Mouse (Mus musculus): ENCODE data around the gene Syt5. TPM values are rescaled to one million over a fixed set of nuclear protein-coding genes. Genes with fewer than 3 reads are reported as not detected.

Syt5 gene
- polyA plus RNA-seq, 1 experiment from 2014 or later = 8.5 TPM

GRCm38 (mm10) chr7:4513829-4514712 is 33.3 kb downstream of the Syt5 start:
- H3K9ac ChIP-seq (ENCODE audit: low read length) = peak overlapping the region; percentile 51

GRCm38 (mm10) chr7:4513236-4513635 is 34.1 kb downstream of the Syt5 start:
- H3K4me3 ChIP-seq (replicated peaks; ENCODE audit: low read length) = no peak overlapping the region
- no peak for ATAC-seq (ENCODE audit: insufficient read depth, low FRiP score)
- no peak overlapping the region for H3K27ac ChIP-seq (ENCODE audit: low read length)
- H3K27me3 ChIP-seq (ENCODE audit: control insufficient read depth, insufficient read depth, low read length) = no peaks in the 10 kb centered on the region
- 34% methylated on average over 13 of the region's 13 CpGs for WGBS
- H3K4me1 ChIP-seq (ENCODE audit: control insufficient read depth, insufficient read depth, low read length) = peaks cover 17% of the 10 kb centered on the region
- no peaks in the 10 kb centered on the region for H3K9me3 ChIP-seq (replicated peaks; ENCODE audit: control insufficient read depth, low read length)
- H3K4me2 ChIP-seq (ENCODE audit: low read depth, low read length) = no peak overlapping the region
- H3K36me3 ChIP-seq (ENCODE audit: control insufficient read depth, insufficient read depth, low read length) = no peaks in the 10 kb centered on the region
- no peak overlapping the region; the same call in 1 of the 2 replicates for H3K9ac ChIP-seq (ENCODE audit: low read length)

More at GRCm38 (mm10) chr7:4513829-4514712, 33.3 kb downstream of the Syt5 start:
- Histone ChIP-seq H3K27me3 (ENCODE audit: control insufficient read depth, insufficient read depth, low read length) (no peaks in the 10 kb centered on the region), H3K9me3 (replicated peaks; ENCODE audit: control insufficient read depth, low read length) (no peaks in the 10 kb centered on the region), H3K4me2 (ENCODE audit: low read depth, low read length) (no peak overlapping the region; the same call in 1 of the 2 replicates), H3K4me3 (replicated peaks; ENCODE audit: low read length) (no peak overlapping the region), H3K36me3 (ENCODE audit: control insufficient read depth, insufficient read depth, low read length) (no peaks in the 10 kb centered on the region), H3K4me1 (ENCODE audit: control insufficient read depth, insufficient read depth, low read length) (peaks cover 17% of the 10 kb centered on the region), H3K27ac (ENCODE audit: low read length) (peak overlapping the region; percentile 64)
- 32% methylated on average over 6 of the region's 6 CpGs for WGBS
- peak; percentile 56 for ATAC-seq (ENCODE audit: insufficient read depth, low FRiP score)

- no peak for ATAC-seq (ENCODE audit: insufficient read depth, low FRiP score)
- peaks cover 17% of the 10 kb centered on the region for H3K4me1 ChIP-seq (ENCODE audit: control insufficient read depth, insufficient read depth, low read length)
- WGBS = 62% methylated on average over 8 of the region's 8 CpGs
- no peaks in the 10 kb centered on the region for H3K36me3 ChIP-seq (ENCODE audit: control insufficient read depth, insufficient read depth, low read length)
- no peaks in the 10 kb centered on the region for H3K9me3 ChIP-seq (replicated peaks; ENCODE audit: control insufficient read depth, low read length)
- H3K4me2 ChIP-seq (ENCODE audit: low read depth, low read length) = no peak overlapping the region
- no peaks in the 10 kb centered on the region for H3K27me3 ChIP-seq (ENCODE audit: control insufficient read depth, insufficient read depth, low read length)
- H3K9ac ChIP-seq (ENCODE audit: low read length) = no peak overlapping the region
- no peak overlapping the region for H3K27ac ChIP-seq (ENCODE audit: low read length)
- H3K4me3 ChIP-seq (replicated peaks; ENCODE audit: low read length) = no peak overlapping the region
Measured at GRCm38 (mm10) chr7:4511489-4512224, 35.7 kb downstream of the Syt5 start.

- peaks cover 15% of the 10 kb centered on the region for H3K4me1 ChIP-seq (ENCODE audit: control insufficient read depth, insufficient read depth, low read length)
- no peak overlapping the region for H3K4me3 ChIP-seq (replicated peaks; ENCODE audit: low read length)
- peak; percentile 63 for ATAC-seq (ENCODE audit: insufficient read depth, low FRiP score)
- peak overlapping the region; percentile 32 for H3K4me2 ChIP-seq (ENCODE audit: low read depth, low read length)
- H3K27me3 ChIP-seq (ENCODE audit: control insufficient read depth, insufficient read depth, low read length) = no peaks in the 10 kb centered on the region
- WGBS = 20% methylated on average over 24 of the region's 24 CpGs
- H3K27ac ChIP-seq (ENCODE audit: low read length) = no peak overlapping the region
- H3K36me3 ChIP-seq (ENCODE audit: control insufficient read depth, insufficient read depth, low read length) = no peaks in the 10 kb centered on the region
- H3K9ac ChIP-seq (ENCODE audit: low read length) = no peak overlapping the region
- no peaks in the 10 kb centered on the region for H3K9me3 ChIP-seq (replicated peaks; ENCODE audit: control insufficient read depth, low read length)
Measured at GRCm38 (mm10) chr7:4509863-4510608, 37.3 kb downstream of the Syt5 start.

GRCm38 (mm10) chr7:4508739-4509116 is 38.6 kb downstream of the Syt5 start:
- Histone ChIP-seq H3K4me2 (ENCODE audit: low read depth, low read length) (no peak overlapping the region), H3K4me3 (replicated peaks; ENCODE audit: low read length) (no peak overlapping the region)

GRCm38 (mm10) chr7:4508062-4508738 is 39.1 kb downstream of the Syt5 start:
- no peak overlapping the region for H3K9ac ChIP-seq (ENCODE audit: low read length)
- no peak for ATAC-seq (ENCODE audit: insufficient read depth, low FRiP score)
- no peaks in the 10 kb centered on the region for H3K36me3 ChIP-seq (ENCODE audit: control insufficient read depth, insufficient read depth, low read length)
- H3K4me2 ChIP-seq (ENCODE audit: low read depth, low read length) = no peak overlapping the region
- 72% methylated on average over 30 of the region's 32 CpGs for WGBS
- no peaks in the 10 kb centered on the region for H3K9me3 ChIP-seq (replicated peaks; ENCODE audit: control insufficient read depth, low read length)
- no peak overlapping the region for H3K4me3 ChIP-seq (replicated peaks; ENCODE audit: low read length)
- H3K27me3 ChIP-seq (ENCODE audit: control insufficient read depth, insufficient read depth, low read length) = no peaks in the 10 kb centered on the region
- H3K4me1 ChIP-seq (ENCODE audit: control insufficient read depth, insufficient read depth, low read length) = peaks cover 4% of the 10 kb centered on the region
- H3K27ac ChIP-seq (ENCODE audit: low read length) = no peak overlapping the region

More at GRCm38 (mm10) chr7:4508739-4509116, 38.6 kb downstream of the Syt5 start:
- 82% methylated on average over 8 of the region's 8 CpGs for WGBS
- no peaks in the 10 kb centered on the region for H3K36me3 ChIP-seq (ENCODE audit: control insufficient read depth, insufficient read depth, low read length)
- no peak overlapping the region for H3K27ac ChIP-seq (ENCODE audit: low read length)
- no peak for ATAC-seq (ENCODE audit: insufficient read depth, low FRiP score)
- H3K27me3 ChIP-seq (ENCODE audit: control insufficient read depth, insufficient read depth, low read length) = no peaks in the 10 kb centered on the region
- no peak overlapping the region for H3K9ac ChIP-seq (ENCODE audit: low read length)
- peaks cover 4% of the 10 kb centered on the region for H3K4me1 ChIP-seq (ENCODE audit: control insufficient read depth, insufficient read depth, low read length)
- H3K9me3 ChIP-seq (replicated peaks; ENCODE audit: control insufficient read depth, low read length) = no peaks in the 10 kb centered on the region

GRCm38 (mm10) chr7:4507220-4507619 is 40.1 kb downstream of the Syt5 start:
- WGBS = 47% methylated on average over 4 of the region's 4 CpGs
- no peak overlapping the region for H3K4me2 ChIP-seq (ENCODE audit: low read depth, low read length)
- H3K4me3 ChIP-seq (replicated peaks; ENCODE audit: low read length) = no peak overlapping the region
- no peaks in the 10 kb centered on the region for H3K36me3 ChIP-seq (ENCODE audit: control insufficient read depth, insufficient read depth, low read length)
- ATAC-seq (ENCODE audit: insufficient read depth, low FRiP score) = no peak
- no peak overlapping the region for H3K27ac ChIP-seq (ENCODE audit: low read length)
- H3K9ac ChIP-seq (ENCODE audit: low read length) = no peak overlapping the region
- no peaks in the 10 kb centered on the region for H3K9me3 ChIP-seq (replicated peaks; ENCODE audit: control insufficient read depth, low read length)
- H3K27me3 ChIP-seq (ENCODE audit: control insufficient read depth, insufficient read depth, low read length) = no peaks in the 10 kb centered on the region
- H3K4me1 ChIP-seq (ENCODE audit: control insufficient read depth, insufficient read depth, low read length) = peaks cover 4% of the 10 kb centered on the region

- no peak overlapping the region for H3K4me2 ChIP-seq (ENCODE audit: low read depth, low read length)
- H3K4me3 ChIP-seq (replicated peaks; ENCODE audit: low read length) = no peak overlapping the region
- ATAC-seq (ENCODE audit: insufficient read depth, low FRiP score) = no peak
- H3K4me1 ChIP-seq (ENCODE audit: control insufficient read depth, insufficient read depth, low read length) = peaks cover 8% of the 10 kb centered on the region
- H3K36me3 ChIP-seq (ENCODE audit: control insufficient read depth, insufficient read depth, low read length) = no peaks in the 10 kb centered on the region
- H3K9me3 ChIP-seq (replicated peaks; ENCODE audit: control insufficient read depth, low read length) = no peaks in the 10 kb centered on the region
- peak overlapping the region; percentile 9; the same call in 1 of the 2 replicates for H3K27ac ChIP-seq (ENCODE audit: low read length)
- H3K27me3 ChIP-seq (ENCODE audit: control insufficient read depth, insufficient read depth, low read length) = no peaks in the 10 kb centered on the region
- WGBS = 57% methylated on average over 11 of the region's 11 CpGs
- no peak overlapping the region for H3K9ac ChIP-seq (ENCODE audit: low read length)
Measured at GRCm38 (mm10) chr7:4504646-4505435, 42.5 kb downstream of the Syt5 start.
